Mouse (Mus musculus) spleen, adult 2 months (tissue): ENCODE results near the gene Slc15a2.

Experiments
- CTCF ChIP-seq: fragments of 200-500 bp; IDR thresholded peaks from 2 replicates; pipeline ENCODE4 v1.5.1; 2011; ENCODE audit warnings: mild to moderate bottlenecking, inconsistent platforms; ENCODE audit not compliant: insufficient read depth, insufficient read length, insufficient replicate concordance; ENCODE audit errors: extremely low read depth
- POLR2A ChIP-seq: fragments of 200-500 bp; IDR thresholded peaks from 2 replicates; pipeline ENCODE4 v1.6.1; 2011; ENCODE audit warnings: low read depth, low read length, inconsistent platforms

- TF ChIP-seq POLR2A (no peak), CTCF (no peak)
Measured at GRCm38 (mm10) chr16:36802361-36802760, 17.6 kb upstream of the Slc15a2 start.
